Mouse (Mus musculus): ENCODE results near the gene Mycbp2. TPM values are rescaled to one million over a fixed set of nuclear protein-coding genes. Genes with fewer than 3 reads are reported as not detected.

Mycbp2 gene
- polyA plus RNA-seq, 1 experiment from 2014 or later = 22.7 TPM

DNA sequence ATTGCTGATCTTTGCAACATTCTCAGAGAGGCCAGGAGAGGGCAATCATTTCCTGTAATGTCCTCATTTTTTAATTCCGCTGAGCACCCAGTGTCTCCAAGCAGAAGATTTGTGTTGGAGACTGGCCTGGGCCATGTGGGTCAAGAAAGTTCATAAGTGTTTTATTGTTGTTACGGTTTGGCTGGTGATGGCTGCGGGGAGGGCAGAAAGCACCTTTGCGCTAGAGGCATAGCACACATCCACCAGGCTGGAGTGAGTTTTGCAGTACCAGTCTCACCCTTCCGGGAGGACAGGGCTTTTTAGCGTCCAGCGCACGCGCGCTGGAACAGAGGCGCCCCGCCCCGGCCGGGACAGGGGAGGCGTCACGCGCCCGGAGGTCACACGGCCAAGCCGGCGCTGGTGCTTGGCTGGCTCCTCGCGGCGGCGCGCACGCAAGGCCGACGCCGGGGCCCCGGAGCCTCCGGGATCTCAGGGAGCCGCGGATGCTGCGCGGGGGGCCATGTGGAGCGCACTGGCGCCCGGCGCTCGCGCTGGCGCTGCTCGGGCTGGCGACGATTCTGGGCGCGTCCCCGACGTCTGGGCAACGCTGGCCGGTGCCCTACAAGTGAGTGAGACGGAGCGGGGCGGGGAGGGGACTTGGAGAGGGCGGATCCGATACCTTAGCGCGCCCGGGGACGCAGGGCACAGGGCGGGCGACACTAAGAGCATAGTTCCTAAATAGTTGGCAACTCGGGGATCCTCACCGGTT lies 276.6 kb downstream of the Mycbp2 start, which contains the start of gene Cln5:
TSS of gene Cln5 (plus strand) at position 353 of the 748 bp plus-strand sequence.
- Histone ChIP-seq H3K27me3 (no peaks in the 10 kb centered on the region), H3K27ac (peak within 1 kb of the TSS; percentile 86), H3K9me3 (no peaks in the 10 kb centered on the region), H3K4me3 (replicated peaks) (peak within 1 kb of the TSS; percentile 67), H3K4me2 (peak within 1 kb of the TSS; percentile 87), H3K9ac (replicated peaks) (peak within 1 kb of the TSS; percentile 76), H3K4me1 (replicated peaks) (peaks cover 2% of the 10 kb centered on the region; the same call in 1 of the 2 replicates), H3K36me3 (peaks cover 27% of the 10 kb centered on the region; the same call in 1 of the 2 replicates)
- under 1% methylated on average over 65 of the region's 65 CpGs for WGBS
- ATAC-seq (ENCODE audit: insufficient number of reproducible peaks, insufficient read depth, low FRiP score, low TSS enrichment, low read depth) = peak; percentile 96

DNA sequence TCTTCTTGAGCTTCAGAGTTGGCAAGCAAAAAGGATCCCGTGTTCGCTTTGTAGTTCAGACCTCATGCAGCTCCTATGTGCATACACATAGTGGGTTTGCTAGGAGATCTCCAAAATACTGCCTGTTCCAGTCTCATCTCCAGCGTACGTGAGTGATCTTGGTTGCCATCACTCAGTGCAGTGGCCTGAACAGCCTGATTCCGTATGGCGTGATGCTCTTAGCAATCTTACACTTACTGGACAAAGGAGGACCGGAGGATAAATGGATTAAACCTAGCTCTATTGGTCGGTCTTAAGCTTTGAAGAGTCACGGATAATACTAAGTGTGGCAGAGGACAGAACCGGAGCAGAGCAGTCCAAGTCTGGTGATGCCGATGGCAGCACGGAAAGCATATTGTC lies 277.1 kb downstream of the Mycbp2 start:
- Histone ChIP-seq H3K36me3 (peaks cover 21% of the 10 kb centered on the region; the same call in 1 of the 2 replicates), H3K4me2 (peak overlapping the region; percentile 87), H3K9me3 (no peaks in the 10 kb centered on the region), H3K27ac (peak overlapping the region; percentile 86), H3K27me3 (no peaks in the 10 kb centered on the region), H3K4me3 (replicated peaks) (peak overlapping the region; percentile 67), H3K9ac (replicated peaks) (peak overlapping the region; percentile 76; the same call in 1 of the 2 replicates), H3K4me1 (replicated peaks) (peaks cover 2% of the 10 kb centered on the region; the same call in 1 of the 2 replicates)
- ATAC-seq (ENCODE audit: insufficient number of reproducible peaks, insufficient read depth, low FRiP score, low TSS enrichment, low read depth) = peak; percentile 31
- 19% methylated on average over 12 of the region's 12 CpGs for WGBS

DNA sequence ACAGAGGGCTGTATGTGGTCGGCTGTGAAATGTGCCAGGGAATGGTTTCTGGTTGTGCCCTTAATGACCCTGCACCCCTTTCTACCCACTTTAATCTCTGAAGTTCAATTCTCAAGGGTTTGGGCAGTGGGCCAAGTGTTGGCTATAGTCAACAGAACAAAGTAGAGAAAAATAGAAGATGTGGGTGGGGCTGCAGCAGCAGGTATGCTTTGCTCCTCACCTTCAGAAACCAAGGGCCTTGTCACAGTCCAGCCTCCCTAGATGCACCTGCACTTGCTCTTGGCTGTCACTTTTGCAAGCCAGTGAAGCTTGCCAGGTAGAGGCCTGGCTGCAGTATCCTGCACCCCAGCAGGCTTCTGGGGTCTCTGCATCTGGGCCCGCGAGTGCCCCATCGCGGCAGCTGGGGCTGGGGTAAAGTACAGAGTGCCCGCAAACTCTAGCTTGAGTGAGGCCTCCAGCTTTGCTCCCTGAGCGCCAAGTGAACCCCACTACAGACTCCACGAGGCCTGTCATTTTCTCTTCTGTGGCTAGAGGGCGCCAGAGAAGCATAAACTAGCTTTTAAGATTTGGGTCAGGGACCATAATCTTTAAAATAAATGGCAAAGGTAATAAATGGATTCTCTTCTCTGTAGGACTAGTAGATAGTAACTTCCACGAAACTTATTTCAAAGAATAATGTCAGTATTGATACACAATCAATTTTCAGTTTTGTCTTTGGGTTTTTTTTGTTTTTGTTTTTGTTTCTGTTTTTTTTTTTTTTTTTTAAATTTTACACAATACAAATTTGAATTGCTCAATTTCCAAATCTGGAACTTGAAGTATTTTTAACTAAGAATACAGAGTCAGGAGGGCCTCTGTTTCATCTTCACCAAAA lies 281.1 kb downstream of the Mycbp2 start:
- H3K9ac ChIP-seq (replicated peaks) = no peak overlapping the region
- H3K27me3 ChIP-seq = no peaks in the 10 kb centered on the region
- no peak for ATAC-seq (ENCODE audit: insufficient number of reproducible peaks, insufficient read depth, low FRiP score, low TSS enrichment, low read depth)
- H3K4me1 ChIP-seq (replicated peaks) = 0 out of 2 replicates have a peak, but pooled peaks cover 2% of the 10 kb centered on the region
- no peaks in the 10 kb centered on the region for H3K9me3 ChIP-seq
- no peaks in the 10 kb centered on the region for H3K36me3 ChIP-seq
- H3K4me2 ChIP-seq = no peak overlapping the region
- no peak overlapping the region for H3K27ac ChIP-seq
- WGBS = 16% methylated on average over 10 of the region's 10 CpGs
- H3K4me3 ChIP-seq (replicated peaks) = no peak overlapping the region

Other genes with a start within 250 kb of the Mycbp2 start
- gene Fbxl3, start 247.2 kb downstream of the Mycbp2 start, polyA plus RNA-seq (2016; fragmentation: Nextera tagmentation; extraction: Ambion mirVana) = 24.1 and 27.6 TPM in 2 replicates
- gene Scel, start 166.5 kb upstream of the Mycbp2 start, polyA plus RNA-seq (2016; fragmentation: Nextera tagmentation; extraction: Ambion mirVana) = 0.11 and 0.17 TPM in 2 replicates